Mouse (Mus musculus) liver, embryonic 13.5 days (tissue): ENCODE measurements around the gene Mtmr1. TPM values are rescaled to one million over a fixed set of nuclear protein-coding genes. Genes with fewer than 3 reads are reported as not detected.
A peak's percentile ranks its signal among the peaks of the same experiment; 100 is the strongest.
"Not testable (repeated sequence)": the region's sequence is repeated elsewhere in the genome, so short reads cannot be mapped to it uniquely, and the experiment has no call there.

Experiments used
- ATAC-seq: fragments of 200-750 bp; cut with Nextera tagmentation; 2 replicates; pipeline ENCODE4 v1.8.0; 2017; ENCODE audit warnings: low read depth, mild to moderate bottlenecking, moderate number of reproducible peaks, moderate library complexity
- DNase-seq: peaks from one replicate; pipeline ENCODE4 v3.0.0; 2022
- H3K27ac ChIP-seq: fragments of 300-500 bp; sonication (generic); 2 replicates; pipeline ENCODE4 v1.5.1; 2015; ENCODE audit warnings: moderate library complexity, mild to moderate bottlenecking, inconsistent platforms
- H3K27me3 ChIP-seq: fragments of 300-500 bp; sonication (generic); 2 replicates; pipeline ENCODE4 v1.6.1; 2015; ENCODE audit warnings: mild to moderate bottlenecking, inconsistent platforms
- H3K36me3 ChIP-seq: fragments of 300-500 bp; sonication (generic); 2 replicates; pipeline ENCODE4 v1.6.1; 2015; ENCODE audit warnings: mild to moderate bottlenecking, inconsistent platforms
- H3K4me1 ChIP-seq: fragments of 300-500 bp; sonication (generic); replicated peaks from 2 replicates; pipeline ENCODE4 v1.6.1; 2015; ENCODE audit warnings: inconsistent platforms
- H3K4me2 ChIP-seq: fragments of 300-500 bp; sonication (generic); 2 replicates; pipeline ENCODE4 v1.6.1; 2015; ENCODE audit warnings: inconsistent platforms, mild to moderate bottlenecking, moderate library complexity
- H3K4me3 ChIP-seq: fragments of 300-500 bp; sonication (generic); replicated peaks from 2 replicates; pipeline ENCODE4 v1.5.1; 2015; ENCODE audit warnings: mild to moderate bottlenecking, inconsistent platforms
- H3K9ac ChIP-seq: fragments of 300-500 bp; sonication (generic); 2 replicates; pipeline ENCODE4 v1.6.1; 2015; ENCODE audit warnings: mild to moderate bottlenecking, inconsistent platforms
- H3K9me3 ChIP-seq: fragments of 300-500 bp; sonication (generic); replicated peaks from 2 replicates; pipeline ENCODE4 v1.6.1; 2016; ENCODE audit warnings: inconsistent platforms
- WGBS: fragments of 180-500 bp; shearing (Covaris S2); methylation state at CpG from one replicate; pipeline ENCODE4 v1.1.7; 2015; ENCODE audit not compliant: insufficient replicate concordance; 5-methylcytosine and 5-hydroxymethylcytosine counted together
- polyA plus RNA-seq: library from polyadenylated mRNA; unstranded; fragments of >200 nt; fragmentation: Nextera tagmentation; extraction: Ambion mirVana; gene quantifications from 2 replicates; pipeline ENCODE4 v1.2.1, GENCODE M21; 2015

Mtmr1 gene
- 5.5 and 6.2 TPM in 2 replicates for polyA plus RNA-seq

DNA sequence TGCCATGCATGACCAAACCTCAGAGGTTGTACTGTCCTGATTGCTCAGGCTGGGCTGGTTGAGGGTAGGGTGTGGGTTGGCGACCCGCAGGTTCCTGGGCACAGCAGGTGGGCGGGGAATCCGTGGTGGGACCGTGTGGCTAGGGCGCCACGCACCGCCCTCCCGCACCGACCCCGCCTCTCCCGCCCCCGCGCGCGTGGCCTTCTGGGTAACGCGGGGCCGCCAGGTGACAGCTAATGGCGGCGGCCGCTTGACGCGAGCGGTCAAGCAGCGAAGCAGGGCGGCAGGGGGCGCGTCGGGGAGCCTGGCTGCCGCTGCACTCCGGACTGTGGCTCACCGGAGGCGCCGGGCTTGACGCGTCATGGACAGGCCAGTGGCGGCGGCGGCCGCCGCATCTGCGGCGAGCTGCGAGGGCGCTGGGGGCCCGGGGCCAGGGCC, at the start of gene Mtmr1:
TSS of gene Mtmr1 (plus strand) at position 207 of the 438 bp plus-strand sequence.
- peak within 1 kb of the TSS; percentile 76 for H3K4me3 ChIP-seq
- H3K9ac ChIP-seq = peak within 1 kb of the TSS; percentile 86
- no peaks in the 10 kb centered on the region for H3K27me3 ChIP-seq
- ATAC-seq (peak; percentile 91), DNase-seq (peak; percentile 73)
- peak within 1 kb of the TSS; percentile 74 for H3K27ac ChIP-seq
- H3K9me3 ChIP-seq = no peaks in the 10 kb centered on the region
- no peaks in the 10 kb centered on the region for H3K36me3 ChIP-seq
- WGBS = 10% methylated on average over 45 of the region's 47 CpGs
- peak within 1 kb of the TSS; percentile 78 for H3K4me2 ChIP-seq
- H3K4me1 ChIP-seq = peaks cover 11% of the 10 kb centered on the region

- ATAC-seq (no peak), DNase-seq (no peak)
- Histone ChIP-seq H3K27me3 (no peaks in the 10 kb centered on the region), H3K4me2 (no peak overlapping the region), H3K9ac (no peak overlapping the region), H3K4me3 (no peak overlapping the region), H3K27ac (no peak overlapping the region), H3K36me3 (no peaks in the 10 kb centered on the region), H3K4me1 (no peaks in the 10 kb centered on the region), H3K9me3 (no peaks in the 10 kb centered on the region)
- WGBS = 65% methylated on average over 1 of the region's 1 CpGs
These were observed 12.5 kb upstream of the Mtmr1 start for GRCm38 (mm10) chrX:71352033-71352432.

DNA sequence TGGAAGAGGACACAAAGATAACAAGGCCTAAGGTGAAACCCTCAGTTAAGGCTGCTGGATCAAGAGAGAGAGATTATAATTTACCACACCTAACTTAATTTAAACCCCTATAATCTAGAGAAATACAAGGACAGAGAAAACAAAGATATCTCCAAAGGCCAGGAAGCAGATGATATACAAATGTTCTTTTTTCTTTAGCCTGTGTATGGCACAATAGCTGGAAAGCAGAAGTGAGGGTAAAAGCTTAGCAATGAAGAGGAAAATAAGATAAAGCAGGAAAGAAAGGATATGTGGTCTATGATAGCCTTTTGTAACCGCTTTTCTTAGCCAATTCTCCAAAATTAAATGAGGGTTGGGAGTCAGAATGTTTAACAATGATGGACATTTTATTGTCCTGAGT, 9.2 kb upstream of the Mtmr1 start:
- ATAC-seq = no peak
- no peaks in the 10 kb centered on the region for H3K27me3 ChIP-seq
- no peaks in the 10 kb centered on the region for H3K4me1 ChIP-seq
- H3K36me3 ChIP-seq = no peaks in the 10 kb centered on the region
- H3K27ac ChIP-seq = no peak overlapping the region
- no peak overlapping the region for H3K9ac ChIP-seq
- no peak for DNase-seq
- WGBS = 13% methylated on average over 1 of the region's 1 CpGs
- no peak overlapping the region for H3K4me3 ChIP-seq
- no peak overlapping the region for H3K4me2 ChIP-seq
- H3K9me3 ChIP-seq = no peaks in the 10 kb centered on the region

DNA sequence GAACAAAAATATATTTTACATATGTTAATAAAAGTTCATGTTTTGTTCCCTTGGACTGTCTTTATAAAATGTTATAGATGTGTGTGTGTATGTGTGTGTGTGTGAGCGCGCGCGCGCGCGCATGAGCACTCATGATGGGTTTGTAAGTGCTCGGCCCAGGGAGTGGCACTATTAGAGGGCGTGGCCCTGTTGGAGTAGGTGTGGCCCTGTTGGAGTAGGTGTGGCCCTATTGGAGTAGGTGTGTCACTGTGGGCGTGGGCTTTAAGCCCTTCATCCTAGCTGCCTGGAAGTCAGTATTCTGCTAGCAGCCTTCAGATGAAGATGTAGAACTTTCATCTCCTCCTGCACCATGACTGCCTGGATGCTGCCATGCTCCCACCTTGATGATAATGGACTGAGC, 2.8 kb upstream of the Mtmr1 start:
- 85% methylated on average over 10 of the region's 10 CpGs for WGBS
- not testable (repeated sequence) for H3K27ac ChIP-seq, H3K4me3 ChIP-seq, H3K4me2 ChIP-seq, H3K36me3 ChIP-seq, H3K9me3 ChIP-seq, H3K9ac ChIP-seq, H3K27me3 ChIP-seq
- 0 out of 2 replicates have a peak, but pooled peaks have one; percentile 18 for ATAC-seq
- H3K4me1 ChIP-seq = peaks cover 11% of the 10 kb centered on the region
- DNase-seq = peak; percentile 64

DNA sequence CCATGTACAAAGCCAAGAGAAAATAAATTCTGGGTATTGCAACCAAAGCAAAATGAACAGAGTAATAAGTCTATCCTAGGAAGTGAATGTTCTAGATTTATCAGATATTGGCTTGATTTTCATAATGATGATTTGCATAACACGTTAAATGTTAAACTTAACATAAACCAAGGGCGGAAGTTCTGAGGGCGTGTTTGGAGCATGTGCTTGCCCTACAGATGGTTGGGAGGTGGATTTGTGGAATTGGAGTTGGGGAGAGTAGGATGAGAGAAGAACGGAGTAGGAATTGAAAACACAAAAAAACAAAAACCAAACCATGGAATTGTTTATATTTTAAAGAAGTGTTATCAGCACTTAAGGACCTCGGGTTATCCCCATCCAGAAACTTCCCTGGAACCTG, 498 bp upstream of the Mtmr1 start:
- DNase-seq (no peak), ATAC-seq (no peak)
- Histone ChIP-seq H3K4me3 (peak overlapping the region; percentile 76), H3K27me3 (no peaks in the 10 kb centered on the region), H3K27ac (no peak overlapping the region), H3K9me3 (no peaks in the 10 kb centered on the region), H3K4me2 (peak overlapping the region; percentile 78), H3K4me1 (peaks cover 11% of the 10 kb centered on the region), H3K36me3 (no peaks in the 10 kb centered on the region), H3K9ac (peak overlapping the region; percentile 86)
- 57% methylated on average over 5 of the region's 5 CpGs for WGBS

DNA sequence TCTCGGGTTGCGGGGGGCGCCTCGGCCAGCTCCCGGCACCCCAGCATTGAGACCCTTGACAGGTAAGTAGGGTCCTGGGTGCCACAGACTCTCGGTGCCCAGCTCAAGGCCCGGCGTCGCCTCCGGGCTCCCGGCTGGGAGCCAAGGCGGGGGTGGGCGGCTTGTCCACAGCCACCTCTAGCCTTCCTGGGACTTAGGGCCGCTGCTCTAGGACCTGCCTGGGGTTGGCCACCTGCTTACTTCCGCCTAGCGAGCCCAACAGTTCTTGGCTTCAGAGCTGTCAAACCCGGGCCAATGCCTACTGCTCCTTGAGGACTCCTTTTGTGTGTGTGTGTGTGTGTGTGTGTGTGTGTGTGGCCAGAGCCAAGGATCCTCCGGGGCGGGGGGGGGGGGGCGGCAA, 451 bp downstream of the Mtmr1 start:
- WGBS = 10% methylated on average over 19 of the region's 20 CpGs
- H3K9ac ChIP-seq = peak overlapping the region; percentile 86
- peak overlapping the region; percentile 78 for H3K4me2 ChIP-seq
- ATAC-seq (peak; percentile 65), DNase-seq (peak; percentile 6)
- peak overlapping the region; percentile 74 for H3K27ac ChIP-seq
- H3K4me3 ChIP-seq = peak overlapping the region; percentile 76
- peaks cover 11% of the 10 kb centered on the region for H3K4me1 ChIP-seq
- H3K27me3 ChIP-seq = no peaks in the 10 kb centered on the region
- no peaks in the 10 kb centered on the region for H3K9me3 ChIP-seq
- H3K36me3 ChIP-seq = no peaks in the 10 kb centered on the region

- Histone ChIP-seq H3K4me2 (peak overlapping the region; percentile 78), H3K4me3 (peak overlapping the region; percentile 76), H3K9me3 (no peaks in the 10 kb centered on the region), H3K27ac (no peak overlapping the region), H3K9ac (peak overlapping the region; percentile 86), H3K27me3 (no peaks in the 10 kb centered on the region), H3K4me1 (peaks cover 11% of the 10 kb centered on the region), H3K36me3 (no peaks in the 10 kb centered on the region)
- no peak for DNase-seq
- no peak for ATAC-seq
- 42% methylated on average over 3 of the region's 3 CpGs for WGBS
These were observed 950 bp downstream of the Mtmr1 start for GRCm38 (mm10) chrX:71365510-71365909.

DNA sequence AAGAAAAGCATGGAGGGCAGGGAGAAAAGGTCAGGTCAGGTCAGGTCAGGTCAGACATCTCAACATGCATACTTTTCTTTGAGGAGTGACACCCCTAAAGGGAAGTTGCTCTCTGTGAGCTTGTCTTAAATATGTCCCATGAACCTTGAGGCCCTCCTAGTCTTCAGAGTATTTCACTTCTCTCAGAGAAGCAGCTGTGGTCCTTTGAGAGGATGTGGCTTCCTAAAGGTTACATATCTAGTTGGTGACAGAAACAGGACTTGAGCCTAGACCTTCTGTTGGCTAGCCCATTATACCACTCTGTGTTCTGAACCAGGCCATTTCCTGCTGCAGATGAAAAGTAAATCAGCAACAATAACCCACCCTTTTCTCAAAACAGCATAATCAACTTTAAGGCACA, 2.4 kb downstream of the Mtmr1 start:
- no peaks in the 10 kb centered on the region for H3K27me3 ChIP-seq
- no peak overlapping the region for H3K4me3 ChIP-seq
- H3K4me1 ChIP-seq = peaks cover 7% of the 10 kb centered on the region
- no peak overlapping the region for H3K9ac ChIP-seq
- DNase-seq (no peak), ATAC-seq (no peak)
- no peak overlapping the region for H3K4me2 ChIP-seq
- no peaks in the 10 kb centered on the region for H3K9me3 ChIP-seq
- H3K36me3 ChIP-seq = no peaks in the 10 kb centered on the region
- H3K27ac ChIP-seq = no peak overlapping the region

DNA sequence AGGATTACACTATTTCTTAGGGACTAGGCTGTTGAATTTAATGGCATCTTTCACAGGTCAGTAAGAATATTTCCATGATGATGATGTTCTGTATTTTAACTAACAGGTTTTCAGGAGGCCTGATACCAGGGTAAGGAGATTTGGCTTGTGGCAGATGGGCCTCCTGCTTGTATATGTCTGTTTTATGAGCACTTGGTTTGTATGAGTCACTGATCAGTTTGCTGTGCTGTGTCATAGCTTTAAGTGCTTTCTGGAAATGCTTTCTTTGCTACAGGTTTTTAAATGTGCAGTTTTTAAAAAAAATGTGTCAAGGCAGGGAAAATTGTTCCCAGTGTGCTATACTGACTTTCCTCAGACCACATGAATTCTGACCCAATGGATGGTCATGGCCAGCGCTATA, 12.2 kb downstream of the Mtmr1 start:
- no peak overlapping the region for H3K9ac ChIP-seq
- H3K4me2 ChIP-seq = no peak overlapping the region
- WGBS = 88% methylated on average over 1 of the region's 1 CpGs
- H3K4me3 ChIP-seq = no peak overlapping the region
- no peak overlapping the region for H3K27ac ChIP-seq
- DNase-seq = no peak
- no peaks in the 10 kb centered on the region for H3K4me1 ChIP-seq
- H3K9me3 ChIP-seq = no peaks in the 10 kb centered on the region
- no peak for ATAC-seq
- H3K27me3 ChIP-seq = no peaks in the 10 kb centered on the region
- H3K36me3 ChIP-seq = no peaks in the 10 kb centered on the region

DNA sequence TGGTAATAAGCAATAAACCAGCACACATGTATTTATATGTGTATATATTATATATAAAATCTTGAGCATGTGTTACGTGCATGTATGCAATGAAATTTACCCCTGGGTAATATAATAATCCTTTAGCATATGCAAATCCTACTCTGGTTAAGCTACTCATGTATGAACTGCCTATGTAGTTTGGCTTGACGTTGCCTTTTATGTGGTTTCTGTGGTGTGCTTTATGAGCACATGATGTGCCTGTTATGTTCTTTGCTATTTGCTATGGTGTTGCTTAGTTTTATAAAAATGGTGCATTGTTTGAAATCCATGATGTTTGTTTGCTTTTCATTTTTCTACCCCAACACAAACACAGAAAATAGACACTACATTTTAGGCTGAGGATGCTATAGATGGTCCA, 13.9 kb downstream of the Mtmr1 start:
- ATAC-seq = no peak
- DNase-seq = no peak
- WGBS = 64% methylated on average over 2 of the region's 2 CpGs
- Histone ChIP-seq H3K9me3 (no peaks in the 10 kb centered on the region), H3K27ac (no peak overlapping the region), H3K9ac (no peak overlapping the region), H3K4me2 (no peak overlapping the region), H3K4me1 (no peaks in the 10 kb centered on the region), H3K27me3 (no peaks in the 10 kb centered on the region), H3K36me3 (no peaks in the 10 kb centered on the region), H3K4me3 (no peak overlapping the region)

GRCm38 (mm10) chrX:71381571-71381970, 17.0 kb downstream of the Mtmr1 start:
- no peaks in the 10 kb centered on the region for H3K27me3 ChIP-seq
- H3K9ac ChIP-seq = no peak overlapping the region
- WGBS = 45% methylated on average over 5 of the region's 5 CpGs
- no peak overlapping the region for H3K4me3 ChIP-seq
- H3K36me3 ChIP-seq = no peaks in the 10 kb centered on the region
- no peaks in the 10 kb centered on the region for H3K4me1 ChIP-seq
- H3K4me2 ChIP-seq = no peak overlapping the region
- H3K27ac ChIP-seq = no peak overlapping the region
- DNase-seq = no peak
- H3K9me3 ChIP-seq = no peaks in the 10 kb centered on the region
- ATAC-seq = no peak

DNA sequence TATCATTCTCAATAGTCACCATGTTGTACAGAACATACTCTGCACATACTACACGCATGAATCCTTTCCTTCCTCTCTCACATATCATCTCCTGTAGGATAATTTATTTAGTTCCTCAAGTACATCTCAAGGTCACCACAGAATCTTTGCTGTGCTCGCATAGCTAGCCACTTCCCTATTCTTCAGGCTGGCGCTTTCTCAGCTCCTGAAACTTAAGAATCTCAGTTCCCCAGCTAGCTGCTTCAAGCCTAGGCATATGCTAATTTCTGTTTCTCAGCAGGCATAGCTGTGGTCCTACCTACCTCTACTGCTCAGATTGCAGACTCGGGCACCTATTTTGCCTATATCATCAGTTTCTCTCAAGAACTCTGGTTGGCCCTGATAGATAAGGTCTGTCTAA, 31.8 kb downstream of the Mtmr1 start:
- Histone ChIP-seq H3K4me3 (no peak overlapping the region), H3K4me2 (no peak overlapping the region), H3K9ac (no peak overlapping the region), H3K36me3 (no peaks in the 10 kb centered on the region), H3K27me3 (no peaks in the 10 kb centered on the region), H3K9me3 (no peaks in the 10 kb centered on the region), H3K27ac (no peak overlapping the region), H3K4me1 (no peaks in the 10 kb centered on the region)
- no peak for DNase-seq
- no peak for ATAC-seq
- WGBS = 58% methylated on average over 4 of the region's 4 CpGs
